Mouse (Mus musculus) kidney, adult 2 months (tissue): ENCODE measurements around the gene Borcs6.

Source experiments
- CTCF ChIP-seq: fragments of 200-500 bp; conservative IDR thresholded peaks from 2 replicates; pipeline ENCODE4 v1.5.1; 2011; ENCODE audit warnings: low read depth, mild to moderate bottlenecking, control low read depth, low read length, moderate library complexity, mixed read lengths; ENCODE audit not compliant: insufficient read depth, insufficient read length
- POLR2A ChIP-seq: fragments of 200-500 bp; IDR thresholded peaks from one replicate; pipeline ENCODE4 v1.6.1; 2011; ENCODE audit warnings: low read depth, low read length, control low read depth

DNA sequence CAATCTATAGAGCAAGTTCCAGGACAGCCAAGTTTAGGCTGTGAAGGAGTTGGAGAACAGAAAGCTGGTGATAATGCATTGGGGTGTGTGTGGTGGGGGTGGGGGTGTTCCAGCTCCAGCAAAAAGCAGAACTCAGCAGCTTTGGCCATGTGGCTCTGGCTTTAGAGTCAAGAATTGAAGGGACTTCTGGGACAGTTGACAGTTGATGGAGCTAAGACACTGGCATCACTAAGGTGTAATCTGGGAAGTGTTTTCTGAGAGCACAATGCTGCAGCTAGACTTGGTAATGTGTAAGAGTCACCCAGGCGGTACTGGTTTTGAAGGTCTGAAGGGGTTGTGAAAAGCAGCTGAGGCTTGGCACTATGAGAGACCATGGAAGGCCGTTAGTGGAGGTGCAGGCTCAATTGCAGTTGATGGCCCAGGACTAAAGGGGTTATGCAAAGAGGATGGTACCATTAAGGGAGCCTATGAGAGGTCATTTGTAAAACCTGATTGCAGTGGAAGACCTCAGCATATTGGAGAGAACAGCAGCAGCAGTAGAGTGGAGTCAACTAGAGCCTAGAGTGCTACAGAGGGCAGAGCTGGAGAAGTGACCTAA lies 6.6 kb upstream of the Borcs6 start:
- TF ChIP-seq CTCF (no peak), POLR2A (no peak)
